Mouse (Mus musculus) mouse embryonic stem cell (cell line): Measurements from ENCODE around the gene Nlrp4c.

Experiments used
- in situ Hi-C, 2 experiments: fragments of 300-500 bp; cut with MboI; formaldehyde crosslinking; loops; 1 replicate in 1 of 2; 3 replicates in 1 of 2; pipeline ENCODE4 v1.14.3; 2019 to 2020; ENCODE audit warnings: low sequenced_read_pairs in 2 of 2, low pct_unique_long_range_greater_than_20kb in 1 of 2, mixed read lengths in 1 of 2; ENCODE audit not compliant: unreplicated experiment in 1 of 2

Gene Nlrp4c

DNA sequence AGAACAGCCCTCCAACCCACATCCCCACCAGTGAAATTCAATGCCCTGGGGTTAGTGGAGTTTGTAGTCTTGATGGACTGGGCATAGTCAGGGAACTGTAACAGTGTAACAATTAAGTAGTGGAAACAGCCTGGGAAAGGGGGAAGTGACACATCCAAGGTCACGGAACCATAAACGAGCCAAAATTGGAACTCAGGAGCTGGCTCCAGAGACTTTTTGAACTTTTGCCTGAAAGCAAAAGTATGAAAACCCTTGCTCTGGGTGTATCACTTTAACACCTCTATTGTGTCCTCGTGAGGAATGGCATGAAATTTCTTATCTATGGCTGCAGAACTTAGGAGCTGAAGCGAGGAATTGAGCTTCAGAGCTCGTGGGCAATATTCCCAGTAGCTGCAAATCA lies 109.2 kb downstream of the Nlrp4c start:
- in situ Hi-C loops = no loop called here
